Mouse (Mus musculus) splenic B cell, adult 2 months (primary cell): ENCODE measurements around the gene Pitpnc1.
A peak's percentile ranks its signal among the peaks of the same experiment; 100 is the strongest.

Source experiments
- DNase-seq: peaks from one replicate; pipeline ENCODE4 v3.0.0-alpha.2; 2011; ENCODE audit warnings: low read depth, low spot score
- H3K27me3 ChIP-seq: 2 replicates; pipeline ENCODE4 v1.6.1; 2012; ENCODE audit warnings: mild to moderate bottlenecking, low read length, moderate library complexity, mixed read lengths; ENCODE audit not compliant: control insufficient read depth, poor library complexity, insufficient read depth, severe bottlenecking
- H3K36me3 ChIP-seq: 2 replicates; pipeline ENCODE4 v1.6.1; 2012; ENCODE audit warnings: mild to moderate bottlenecking, low read length, moderate library complexity, mixed read lengths; ENCODE audit not compliant: control insufficient read depth, poor library complexity, insufficient read depth, severe bottlenecking

Gene Pitpnc1

DNA sequence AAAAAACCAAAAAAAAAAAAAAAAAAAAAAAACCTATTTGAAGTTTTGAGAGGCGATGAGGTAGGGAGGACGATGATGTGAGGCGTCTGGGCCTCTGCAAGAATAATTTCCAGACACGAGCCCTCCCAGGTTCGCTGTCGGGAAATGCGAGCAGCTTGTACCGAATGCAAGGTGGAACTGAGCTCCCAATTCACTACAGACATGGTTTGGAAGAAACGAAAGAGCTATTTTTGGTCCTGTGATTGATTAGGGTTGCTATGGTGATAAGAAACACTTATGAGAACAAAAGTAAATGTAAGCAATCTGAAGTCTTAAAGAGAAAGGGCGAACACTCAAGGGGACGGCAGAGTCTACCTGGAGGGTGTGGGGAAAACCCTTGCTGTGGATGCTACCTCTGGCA, 164.3 kb downstream of the Pitpnc1 start:
- no peaks in the 10 kb centered on the region for H3K36me3 ChIP-seq
- H3K27me3 ChIP-seq: no peaks in the 10 kb centered on the region
- no peak for DNase-seq

DNA sequence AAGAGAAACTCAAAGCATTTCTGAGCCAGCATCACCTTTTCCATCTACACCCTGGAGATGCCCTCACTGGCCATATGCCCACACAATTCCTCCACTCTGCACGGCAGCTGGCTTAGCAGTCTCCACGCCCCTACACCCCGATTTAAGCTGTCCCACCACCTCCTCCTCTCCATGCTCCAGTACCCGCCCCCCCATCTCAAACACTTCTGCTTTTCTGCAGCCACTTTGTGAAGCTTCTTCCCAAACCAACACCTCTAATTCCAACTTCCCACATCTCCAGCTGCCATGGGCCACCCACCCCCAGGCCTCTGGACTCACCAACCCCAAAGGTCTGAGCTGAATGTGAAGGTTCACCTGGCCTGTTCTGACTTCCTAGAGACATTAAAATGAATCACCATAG, 168.4 kb downstream of the Pitpnc1 start:
- H3K36me3 ChIP-seq: no peaks in the 10 kb centered on the region
- peak; percentile 19 for DNase-seq
- no peaks in the 10 kb centered on the region for H3K27me3 ChIP-seq

DNA sequence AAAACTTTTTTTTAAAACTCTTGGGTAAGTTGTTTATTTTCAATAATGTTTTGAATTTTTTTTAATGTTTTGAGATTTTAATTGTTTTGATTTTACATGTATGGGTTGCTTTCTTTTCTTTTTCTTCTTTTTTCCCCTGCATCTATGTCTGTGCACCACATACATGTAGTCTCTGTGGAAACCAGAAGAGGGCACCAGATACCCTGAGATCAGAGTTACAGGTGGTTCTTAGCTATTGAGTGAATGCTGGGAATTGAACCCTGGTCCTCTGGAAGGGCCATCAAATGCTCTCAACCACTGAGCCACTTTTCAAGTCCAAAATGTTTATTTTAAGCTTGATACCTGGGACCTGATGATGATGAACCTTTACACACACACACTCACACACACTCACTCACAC, 170.3 kb downstream of the Pitpnc1 start:
- DNase-seq: no peak
- Histone ChIP-seq H3K36me3 (no peaks in the 10 kb centered on the region), H3K27me3 (no peaks in the 10 kb centered on the region)

DNA sequence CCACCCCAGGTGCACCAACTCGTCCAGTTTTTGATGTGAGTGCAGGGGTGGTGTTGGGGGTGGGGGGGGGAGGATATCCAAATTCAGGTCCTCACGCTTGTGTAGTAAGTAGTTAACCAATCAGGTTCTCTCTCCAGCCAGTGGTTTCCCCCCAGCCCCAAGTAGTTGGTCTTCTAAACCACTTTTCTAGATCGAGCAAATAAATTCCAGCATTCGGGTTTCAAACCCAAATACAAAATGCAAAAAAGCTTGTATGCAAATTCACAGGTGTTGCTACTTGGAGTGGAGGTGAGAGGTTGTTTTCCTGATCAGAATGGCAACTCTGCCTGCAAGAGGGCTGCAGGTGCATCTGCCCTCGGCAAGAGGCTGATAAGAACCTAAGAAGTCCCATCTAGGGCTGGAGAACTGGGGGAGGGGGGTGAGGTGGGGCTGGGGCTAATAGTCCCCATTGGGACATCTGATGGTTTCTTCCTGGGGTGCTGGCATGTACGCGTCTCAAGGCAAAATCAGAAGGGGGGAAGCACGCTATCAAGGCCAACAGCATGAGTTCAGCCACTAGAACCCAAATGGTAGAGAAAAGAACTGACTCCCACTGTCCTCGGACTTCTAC, 170.9 kb downstream of the Pitpnc1 start:
- no peaks in the 10 kb centered on the region for H3K27me3 ChIP-seq
- H3K36me3 ChIP-seq: no peaks in the 10 kb centered on the region
- no peak for DNase-seq

DNA sequence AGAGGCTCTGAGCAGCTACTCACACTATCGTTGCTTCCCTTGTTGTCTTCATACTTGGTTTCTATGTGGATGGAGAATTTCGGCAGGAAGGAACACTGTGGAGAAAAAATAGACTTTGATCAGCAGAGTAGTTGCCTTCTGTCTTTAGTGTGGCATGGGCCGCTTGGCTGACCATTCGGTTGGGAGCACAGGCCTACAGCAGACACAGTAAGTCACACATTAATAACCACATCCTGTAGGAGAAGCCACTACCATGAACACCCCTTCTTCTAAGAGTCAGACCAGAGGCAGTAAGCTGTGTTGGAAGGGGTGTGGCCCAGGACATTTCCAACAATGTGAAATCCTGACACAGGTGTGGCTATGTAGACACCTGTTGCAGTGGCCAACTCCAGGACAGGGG, 174.3 kb downstream of the Pitpnc1 start:
- H3K36me3 ChIP-seq: 0 out of 2 replicates have a peak, but pooled peaks cover 3% of the 10 kb centered on the region
- DNase-seq: no peak

DNA sequence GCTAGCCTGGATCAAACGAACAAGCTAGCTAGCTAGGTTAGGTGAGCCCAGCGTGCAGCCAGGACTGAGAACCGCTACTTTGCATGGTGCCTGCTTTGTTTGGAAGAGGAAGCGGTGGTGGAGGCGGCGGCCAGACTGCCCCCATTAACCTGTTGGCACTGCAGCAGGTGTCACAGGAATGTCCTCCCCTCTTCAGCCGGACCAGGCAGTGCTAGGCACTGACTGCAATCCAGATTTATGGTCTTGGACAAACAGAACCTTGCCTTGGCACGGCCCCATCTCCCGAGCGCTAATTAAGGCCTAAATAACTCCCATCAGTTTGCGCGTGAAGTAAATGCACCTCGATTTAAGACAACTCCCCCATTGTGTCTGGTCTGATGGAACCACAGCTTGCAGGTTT, 178.5 kb downstream of the Pitpnc1 start:
- 0 out of 2 replicates have a peak, but pooled peaks cover 6% of the 10 kb centered on the region for H3K36me3 ChIP-seq
- no peaks in the 10 kb centered on the region for H3K27me3 ChIP-seq
- no peak for DNase-seq

More for the DNA sequence above, 174.3 kb downstream of the Pitpnc1 start:
- no peaks in the 10 kb centered on the region for H3K27me3 ChIP-seq

DNA sequence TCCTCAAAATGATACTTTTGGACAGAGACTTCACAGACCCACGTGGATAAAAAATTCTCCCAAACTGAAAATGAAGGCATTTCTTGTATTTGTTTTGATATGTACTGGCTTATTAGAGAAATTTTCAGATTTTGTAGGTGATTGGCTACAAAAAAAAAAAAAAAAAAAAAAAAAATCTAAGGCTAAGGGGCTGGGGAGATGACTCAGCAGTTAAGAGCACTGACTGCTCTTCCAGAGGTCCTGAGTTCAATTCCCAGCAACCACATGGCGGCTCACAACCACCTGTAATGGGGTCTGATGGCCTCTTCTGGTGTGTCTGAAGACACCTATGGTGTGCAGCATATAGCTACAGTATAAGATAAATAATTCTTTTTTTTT, 182.3 kb downstream of the Pitpnc1 start:
- Histone ChIP-seq H3K27me3 (no peaks in the 10 kb centered on the region), H3K36me3 (0 out of 2 replicates have a peak, but pooled peaks cover 5% of the 10 kb centered on the region)
- DNase-seq: no peak

DNA sequence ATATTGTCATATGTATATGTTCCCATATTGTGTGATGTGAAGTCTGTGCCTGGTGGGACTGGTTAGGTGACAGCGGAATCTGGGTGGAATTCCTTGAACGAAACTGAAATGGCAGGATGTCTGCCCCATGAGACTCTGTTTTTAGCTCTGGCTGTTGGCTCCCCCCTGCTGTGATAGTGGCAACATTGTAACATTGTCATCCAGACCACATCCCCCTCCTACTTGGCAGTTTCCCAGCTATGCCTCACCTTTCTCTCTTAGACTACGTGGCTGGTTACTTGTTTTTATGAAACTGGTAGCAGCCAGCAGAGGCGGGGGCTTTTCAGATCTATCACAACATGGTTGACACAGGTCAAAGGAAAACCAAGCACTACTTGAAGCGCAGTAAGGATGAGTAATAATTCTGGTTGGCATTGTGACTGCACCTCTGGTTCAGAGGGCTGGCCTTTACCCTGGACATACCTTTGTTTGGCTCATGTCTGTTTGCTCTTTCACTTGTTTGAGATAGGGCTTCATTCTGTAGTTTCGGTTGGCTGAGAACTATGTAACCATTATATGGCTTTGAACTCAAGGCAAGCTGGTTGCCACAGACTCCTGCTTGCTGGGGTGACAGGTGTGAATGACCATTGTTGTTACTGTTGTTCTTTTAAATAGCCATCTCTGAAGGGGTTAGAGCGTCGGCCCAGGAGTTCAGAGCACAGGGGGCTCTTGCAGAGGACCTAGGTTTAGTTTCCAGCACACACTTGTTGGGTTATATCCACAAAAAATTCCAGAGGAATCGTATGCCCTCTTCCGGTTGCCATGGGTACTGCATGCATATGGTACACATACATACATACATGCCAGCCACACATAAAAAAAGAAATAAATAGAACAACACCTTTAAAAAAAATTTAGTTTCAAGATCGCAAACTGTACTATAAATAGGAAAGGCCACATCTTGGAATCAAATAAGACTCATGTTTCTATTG, 183.0 kb downstream of the Pitpnc1 start:
- 0 out of 2 replicates have a peak, but pooled peaks cover 3% of the 10 kb centered on the region for H3K36me3 ChIP-seq
- no peak for DNase-seq
- no peaks in the 10 kb centered on the region for H3K27me3 ChIP-seq

DNA sequence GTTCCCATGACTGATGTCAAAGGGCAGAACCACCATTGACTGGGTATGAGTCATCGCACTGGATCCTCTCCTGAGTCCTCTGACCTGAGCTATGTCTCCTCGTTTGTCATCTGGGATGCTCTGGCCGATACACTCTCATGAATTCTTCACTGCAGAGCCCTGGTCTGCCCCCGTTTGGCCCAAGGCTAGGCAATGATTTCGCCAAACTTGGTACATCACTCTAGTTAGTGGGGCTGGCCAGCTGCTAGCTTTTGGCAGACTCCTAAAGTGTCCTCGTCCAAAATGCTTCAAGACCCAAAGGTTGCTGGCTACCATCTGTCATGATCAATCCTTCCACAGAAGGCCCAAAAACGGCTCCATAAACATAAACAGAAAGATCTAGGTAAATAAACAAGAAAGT, 184.8 kb downstream of the Pitpnc1 start:
- DNase-seq: no peak
- H3K36me3 ChIP-seq: 0 out of 2 replicates have a peak, but pooled peaks cover 3% of the 10 kb centered on the region
- no peaks in the 10 kb centered on the region for H3K27me3 ChIP-seq

DNA sequence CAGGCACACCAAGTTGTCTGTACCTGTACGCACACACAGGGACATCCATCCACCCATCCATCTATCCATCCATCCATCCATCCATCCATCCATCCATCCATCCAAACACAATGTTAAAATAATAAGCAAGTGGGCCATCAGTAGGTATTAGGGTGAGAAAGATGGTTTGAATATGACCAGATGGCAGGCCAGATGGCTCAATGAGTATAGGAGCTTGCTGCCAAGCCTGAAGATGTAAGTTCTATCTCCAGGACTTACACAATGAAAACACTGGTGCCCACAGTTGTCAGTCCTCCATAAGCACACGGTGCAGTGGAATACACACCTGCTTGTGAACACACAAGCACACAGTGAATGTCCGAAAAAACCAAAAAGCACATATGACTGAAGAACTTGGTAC, 186.9 kb downstream of the Pitpnc1 start:
- Histone ChIP-seq H3K27me3 (no peaks in the 10 kb centered on the region), H3K36me3 (no peaks in the 10 kb centered on the region)
- DNase-seq: no peak

DNA sequence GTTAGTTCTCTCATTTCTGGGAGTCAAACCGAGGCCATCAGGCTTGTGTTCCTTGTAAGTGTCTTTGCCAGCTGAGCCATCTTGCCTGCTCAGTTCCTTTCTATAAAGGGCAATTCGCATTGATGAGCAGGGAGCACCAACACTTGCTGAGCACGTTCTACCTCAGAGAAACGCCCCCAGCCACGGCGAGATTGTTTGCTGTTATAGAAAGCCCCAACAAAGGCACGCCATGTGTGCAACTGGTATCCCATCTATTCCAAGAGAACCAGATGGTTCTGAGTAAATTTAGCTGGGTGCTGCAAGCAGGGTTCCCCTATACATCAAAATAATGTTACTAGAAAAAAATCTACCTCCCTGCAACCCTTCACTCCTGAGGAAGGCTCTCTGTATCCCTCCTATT, 188.0 kb downstream of the Pitpnc1 start:
- Histone ChIP-seq H3K27me3 (no peaks in the 10 kb centered on the region), H3K36me3 (no peaks in the 10 kb centered on the region)
- DNase-seq: no peak

DNA sequence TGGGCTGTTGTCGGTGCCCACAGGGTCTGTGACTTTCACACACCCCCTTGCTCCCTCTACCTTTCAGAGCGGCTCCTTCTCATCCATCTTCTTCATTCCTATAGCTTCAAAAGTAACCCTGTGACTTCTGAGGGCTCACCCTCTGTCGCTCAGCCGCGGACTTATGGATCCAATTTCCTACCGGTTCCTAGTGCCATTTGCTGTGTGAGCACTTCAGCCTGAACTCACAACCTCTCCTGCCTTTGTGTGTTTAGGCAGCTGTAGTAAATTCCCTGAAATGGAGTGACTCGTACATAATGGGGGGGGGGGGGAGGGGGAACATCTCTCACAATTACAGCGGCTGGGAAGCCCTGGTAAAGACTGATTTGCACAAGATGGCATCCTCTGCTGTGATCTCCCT, 191.2 kb downstream of the Pitpnc1 start:
- no peaks in the 10 kb centered on the region for H3K36me3 ChIP-seq
- H3K27me3 ChIP-seq: no peaks in the 10 kb centered on the region
- no peak for DNase-seq

DNA sequence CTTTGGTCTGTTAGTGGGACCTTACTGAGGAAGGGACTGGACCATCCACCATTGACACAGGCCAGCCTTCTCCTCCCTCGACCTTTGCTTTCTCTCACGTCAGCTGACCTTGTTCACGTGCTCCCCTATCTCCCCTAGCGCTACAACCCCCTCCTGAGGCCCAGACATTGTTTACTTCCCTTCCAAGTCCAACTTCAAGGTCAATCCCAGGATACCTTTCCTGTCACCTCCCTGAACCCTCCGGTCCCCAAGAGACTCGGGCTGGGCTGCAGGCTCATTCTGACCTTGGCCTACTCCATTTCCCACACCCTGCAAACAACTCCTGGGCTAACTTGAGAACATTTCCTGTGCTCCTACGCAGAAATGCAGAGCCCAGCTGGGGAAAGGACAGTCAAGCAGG, 193.6 kb downstream of the Pitpnc1 start:
- no peaks in the 10 kb centered on the region for H3K27me3 ChIP-seq
- no peaks in the 10 kb centered on the region for H3K36me3 ChIP-seq
- no peak for DNase-seq

DNA sequence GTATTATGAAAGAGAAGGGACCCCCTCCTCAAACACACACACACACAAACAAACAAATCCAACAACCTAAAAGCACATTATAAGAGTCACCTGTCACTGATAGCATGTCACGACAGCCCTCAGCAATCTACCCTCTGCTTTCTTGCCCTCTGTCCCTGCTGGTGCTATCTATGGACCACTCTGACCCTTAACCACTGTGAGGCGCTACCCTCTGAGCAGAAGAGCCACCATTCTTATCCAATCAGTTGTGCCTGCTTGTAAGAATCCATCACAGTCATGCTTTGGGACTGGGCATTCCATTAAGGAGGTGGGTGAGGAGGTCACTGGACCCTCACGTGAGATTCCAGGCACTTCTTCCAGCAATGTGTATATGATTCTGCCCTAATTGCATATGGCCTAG, 194.2 kb downstream of the Pitpnc1 start:
- Histone ChIP-seq H3K36me3 (no peaks in the 10 kb centered on the region), H3K27me3 (no peaks in the 10 kb centered on the region)
- peak; percentile 7 for DNase-seq

DNA sequence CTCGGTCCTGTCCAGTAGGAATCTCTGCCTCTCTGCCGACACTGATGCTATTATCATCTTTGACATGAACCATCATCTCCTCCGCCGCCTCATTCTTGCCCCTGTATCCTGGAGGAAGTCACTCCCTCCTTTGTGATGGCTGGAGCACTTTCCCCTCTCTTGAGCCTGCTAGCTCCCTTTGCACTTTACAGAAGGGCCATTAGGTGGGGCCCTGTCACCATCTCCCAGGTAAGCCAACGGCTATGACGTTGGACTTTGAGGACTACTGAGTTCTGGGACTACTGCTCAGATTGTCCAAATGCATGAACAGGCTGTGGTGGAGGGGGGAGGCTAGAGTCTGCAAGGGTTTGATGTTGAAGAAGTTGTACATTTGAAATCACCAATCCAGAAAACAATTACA, 194.6 kb downstream of the Pitpnc1 start:
- H3K36me3 ChIP-seq: no peaks in the 10 kb centered on the region
- no peaks in the 10 kb centered on the region for H3K27me3 ChIP-seq
- DNase-seq: peak; percentile 53
